8 mouse cellular contexts compared by ENCODE assay signal in the genomic region with DNA sequence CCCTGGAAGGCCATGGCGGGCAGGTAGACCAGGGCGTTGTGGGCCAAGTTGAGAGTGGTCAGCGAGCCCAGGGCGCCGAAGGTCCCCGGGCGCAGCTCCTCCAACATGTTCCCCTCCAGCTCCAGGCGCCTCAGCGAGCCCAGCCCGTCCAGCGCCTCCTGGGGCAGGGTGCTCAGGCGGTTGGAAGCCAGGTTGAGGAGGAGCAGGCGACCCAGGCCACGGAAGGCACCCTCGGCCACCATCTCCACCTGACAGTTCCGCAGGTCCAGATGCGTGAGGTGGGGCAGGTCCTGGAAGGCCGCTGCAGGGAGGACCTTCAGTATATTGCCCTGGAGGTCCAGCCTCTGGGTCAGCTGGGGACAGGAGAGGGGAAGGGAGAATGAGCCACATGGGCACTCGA. TPM values are rescaled to one million over a fixed set of nuclear protein-coding genes. Genes with fewer than 3 reads are reported as not detected.
DNase-seq lines count a peak whose midpoint lies in the region; ATAC-seq and TF ChIP-seq lines count a peak whose summit lies in the region.

No protein-coding gene starts in this region.

- H3K4me2 ChIP-seq in kidney, embryonic 14.5 days (replicated peaks; ENCODE audit: low read depth, low read length): peak overlapping the region; percentile 98
- peak overlapping the region; percentile 99 for H3K4me2 ChIP-seq in embryonic facial prominence, embryonic 12.5 days (replicated peaks)
- peak overlapping the region; percentile 85 for H3K4me2 ChIP-seq in hindbrain, postnatal 0 days (ENCODE audit: low read depth, low read length)
- peak overlapping the region; percentile 89 for H3K4me2 ChIP-seq in midbrain, embryonic 16.5 days (ENCODE audit: low read length)

- H3K4me3 ChIP-seq in kidney, embryonic 14.5 days (ENCODE audit: low read length): peak overlapping the region; percentile 59
- H3K4me3 ChIP-seq in embryonic facial prominence, embryonic 12.5 days: peak overlapping the region; percentile 61
- H3K4me3 ChIP-seq in hindbrain, postnatal 0 days (ENCODE audit: low read length): peak overlapping the region; percentile 54
- H3K4me3 ChIP-seq in midbrain, embryonic 16.5 days (ENCODE audit: low read depth, low read length): peak overlapping the region; percentile 66

- no peak overlapping the region for H3K27ac ChIP-seq in kidney, embryonic 14.5 days (ENCODE audit: low read depth, low read length)
- H3K27ac ChIP-seq in embryonic facial prominence, embryonic 12.5 days: no peak overlapping the region
- H3K27ac ChIP-seq in hindbrain, postnatal 0 days: peak overlapping the region; percentile 73; the same call in 1 of the 2 replicates
- H3K27ac ChIP-seq in midbrain, embryonic 16.5 days (ENCODE audit: low read length): peak overlapping the region; percentile 75

- no peaks in the 10 kb centered on the region for H3K36me3 ChIP-seq in kidney, embryonic 14.5 days (ENCODE audit: control insufficient read depth, insufficient read depth, low read length)
- H3K36me3 ChIP-seq in embryonic facial prominence, embryonic 12.5 days: no peaks in the 10 kb centered on the region
- H3K36me3 ChIP-seq in hindbrain, postnatal 0 days (ENCODE audit: insufficient read depth, low read length): no peaks in the 10 kb centered on the region
- H3K36me3 ChIP-seq in midbrain, embryonic 16.5 days (ENCODE audit: control insufficient read depth, insufficient read depth, low read length): no peaks in the 10 kb centered on the region

- 0 out of 2 replicates have a peak, but pooled peaks cover 5% of the 10 kb centered on the region for H3K4me1 ChIP-seq in kidney, embryonic 14.5 days (ENCODE audit: control insufficient read depth, insufficient read depth, low read length)
- H3K4me1 ChIP-seq in embryonic facial prominence, embryonic 12.5 days: peaks cover 8% of the 10 kb centered on the region; the same call in 1 of the 2 replicates
- peaks cover 11% of the 10 kb centered on the region for H3K4me1 ChIP-seq in hindbrain, postnatal 0 days (ENCODE audit: insufficient read depth, low read length)
- H3K4me1 ChIP-seq in midbrain, embryonic 16.5 days (ENCODE audit: control insufficient read depth, insufficient read depth, low read length): peaks cover 13% of the 10 kb centered on the region; the same call in 1 of the 2 replicates

- WGBS in kidney, embryonic 14.5 days: 23% methylated on average over 19 of the region's 19 CpGs
- WGBS in embryonic facial prominence, embryonic 12.5 days: 21% methylated on average over 17 of the region's 19 CpGs
- 30% methylated on average over 15 of the region's 19 CpGs for WGBS in hindbrain, postnatal 0 days
- 19% methylated on average over 19 of the region's 19 CpGs for WGBS in midbrain, embryonic 16.5 days

- no peaks in the 10 kb centered on the region for H3K9me3 ChIP-seq in kidney, embryonic 14.5 days (ENCODE audit: control insufficient read depth, low read length)
- no peaks in the 10 kb centered on the region for H3K9me3 ChIP-seq in embryonic facial prominence, embryonic 12.5 days
- no peaks in the 10 kb centered on the region for H3K9me3 ChIP-seq in hindbrain, postnatal 0 days (ENCODE audit: low read length)
- no peaks in the 10 kb centered on the region for H3K9me3 ChIP-seq in midbrain, embryonic 16.5 days (replicated peaks; ENCODE audit: control insufficient read depth, low read length, poor library complexity, severe bottlenecking)

- no peak for DNase-seq in kidney, adult 8-10 months
- no peak for DNase-seq in hindbrain, postnatal 0 days (ENCODE audit: low spot score)
- no peak for DNase-seq in adrenal gland, postnatal 14 days
- DNase-seq in layer of hippocampus, adult 9-11 months: no peak
- DNase-seq in natural killer cell, adult 2 months (ENCODE audit: low spot score in 2 of 2): no peak

- no peak for TF ChIP-seq CTCF in hindbrain, postnatal 0 days (IDR thresholded peaks at IDR 0.05; ENCODE audit: low read depth)

- peaks cover 33% of the 10 kb centered on the region for H3K27me3 ChIP-seq in kidney, embryonic 14.5 days (ENCODE audit: control insufficient read depth, insufficient read depth, low read length)
- peaks cover 52% of the 10 kb centered on the region for H3K27me3 ChIP-seq in embryonic facial prominence, embryonic 12.5 days
- no peaks in the 10 kb centered on the region for H3K27me3 ChIP-seq in hindbrain, postnatal 0 days (ENCODE audit: insufficient read depth, low read length)
- H3K27me3 ChIP-seq in midbrain, embryonic 16.5 days (ENCODE audit: control insufficient read depth, insufficient read depth, low read depth, low read length): peaks cover 13% of the 10 kb centered on the region

- ATAC-seq in kidney, embryonic 14.5 days (ENCODE audit: low FRiP score, low TSS enrichment): no peak
- 0 out of 2 replicates have a peak, but pooled peaks have one; percentile 1 for ATAC-seq in embryonic facial prominence, embryonic 12.5 days (ENCODE audit: insufficient number of reproducible peaks, insufficient read depth, low FRiP score, low TSS enrichment)
- ATAC-seq in hindbrain, postnatal 0 days: no peak
- no peak for ATAC-seq in midbrain, embryonic 16.5 days

- H3K9ac ChIP-seq in kidney, embryonic 14.5 days (ENCODE audit: low read depth, low read length): peak overlapping the region; percentile 78
- H3K9ac ChIP-seq in embryonic facial prominence, embryonic 12.5 days: peak overlapping the region; percentile 67
- H3K9ac ChIP-seq in hindbrain, postnatal 0 days (replicated peaks; ENCODE audit: low read length): peak overlapping the region; percentile 85
- peak overlapping the region; percentile 80 for H3K9ac ChIP-seq in midbrain, embryonic 16.5 days (ENCODE audit: low read depth, low read length)

RNA-seq across cellular contexts. Expression of gene Chadl, which starts 2.2 kb away (rescaled TPM):
- 5.0 and 5.3 TPM in 2 replicates for polyA plus RNA-seq in kidney, embryonic 14.5 days (2014; fragmentation: Nextera tagmentation; extraction: Ambion mirVana)
- polyA plus RNA-seq in embryonic facial prominence, embryonic 12.5 days (2016; fragmentation: Nextera tagmentation; extraction: Ambion mirVana): 7.6 and 8.5 TPM in 2 replicates
- total RNA-seq in hindbrain, postnatal 0 days (2014; rRNA removed): 43.1 and 64.4 TPM in 2 replicates
- 45.1 and 45.6 TPM in 2 replicates for polyA plus RNA-seq in hindbrain, postnatal 0 days (2015; fragmentation: Nextera tagmentation; extraction: Ambion mirVana)
- polyA plus RNA-seq in midbrain, embryonic 16.5 days (2015; fragmentation: Nextera tagmentation; extraction: Ambion mirVana): 41.4 and 42.5 TPM in 2 replicates
- 5.2 TPM in 2 replicates for total RNA-seq in adrenal gland, postnatal 14 days (2021)

RNA-seq across cellular contexts. Expression of gene L3mbtl2, which starts 31.2 kb away (rescaled TPM):
- polyA plus RNA-seq in kidney, embryonic 14.5 days (2014; fragmentation: Nextera tagmentation; extraction: Ambion mirVana): 16.0 and 26.0 TPM in 2 replicates
- 24.5 and 27.7 TPM in 2 replicates for polyA plus RNA-seq in embryonic facial prominence, embryonic 12.5 days (2016; fragmentation: Nextera tagmentation; extraction: Ambion mirVana)
- 29.9 and 31.4 TPM in 2 replicates for total RNA-seq in hindbrain, postnatal 0 days (2014; rRNA removed)
- polyA plus RNA-seq in hindbrain, postnatal 0 days (2015; fragmentation: Nextera tagmentation; extraction: Ambion mirVana): 27.1 and 27.6 TPM in 2 replicates
- 31.9 and 32.8 TPM in 2 replicates for polyA plus RNA-seq in midbrain, embryonic 16.5 days (2015; fragmentation: Nextera tagmentation; extraction: Ambion mirVana)
- total RNA-seq in adrenal gland, postnatal 14 days (2021): 18.1 and 20.8 TPM in 2 replicates

RNA-seq across cellular contexts. Expression of gene Zc3h7b, which starts 50.0 kb away (rescaled TPM):
- polyA plus RNA-seq in kidney, embryonic 14.5 days (2014; fragmentation: Nextera tagmentation; extraction: Ambion mirVana): 46.3 and 60.5 TPM in 2 replicates
- 36.4 and 41.1 TPM in 2 replicates for polyA plus RNA-seq in embryonic facial prominence, embryonic 12.5 days (2016; fragmentation: Nextera tagmentation; extraction: Ambion mirVana)
- total RNA-seq in hindbrain, postnatal 0 days (2014; rRNA removed): 136 and 148 TPM in 2 replicates
- polyA plus RNA-seq in hindbrain, postnatal 0 days (2015; fragmentation: Nextera tagmentation; extraction: Ambion mirVana): 31.4 and 34.5 TPM in 2 replicates
- polyA plus RNA-seq in midbrain, embryonic 16.5 days (2015; fragmentation: Nextera tagmentation; extraction: Ambion mirVana): 53.1 and 54.2 TPM in 2 replicates
- 73.8 and 81.9 TPM in 2 replicates for total RNA-seq in adrenal gland, postnatal 14 days (2021)

RNA-seq across cellular contexts. Expression of gene Rangap1, which starts 50.4 kb away (rescaled TPM):
- polyA plus RNA-seq in kidney, embryonic 14.5 days (2014; fragmentation: Nextera tagmentation; extraction: Ambion mirVana): 85.0 and 100.0 TPM in 2 replicates
- polyA plus RNA-seq in embryonic facial prominence, embryonic 12.5 days (2016; fragmentation: Nextera tagmentation; extraction: Ambion mirVana): 121 and 123 TPM in 2 replicates
- total RNA-seq in hindbrain, postnatal 0 days (2014; rRNA removed): 147 and 151 TPM in 2 replicates
- polyA plus RNA-seq in hindbrain, postnatal 0 days (2015; fragmentation: Nextera tagmentation; extraction: Ambion mirVana): 124 and 128 TPM in 2 replicates
- polyA plus RNA-seq in midbrain, embryonic 16.5 days (2015; fragmentation: Nextera tagmentation; extraction: Ambion mirVana): 157 and 161 TPM in 2 replicates
- total RNA-seq in adrenal gland, postnatal 14 days (2021): 61.7 and 61.8 TPM in 2 replicates

Comparison
In these comparisons a context has a peak if more than half of its experiments do, and no peak if none do; other contexts are left out.
1. H3K27ac ChIP-seq: peak in hindbrain, postnatal 0 days (single experiment) and midbrain, embryonic 16.5 days (single experiment); none in kidney, embryonic 14.5 days (single experiment) and embryonic facial prominence, embryonic 12.5 days (single experiment).
2. Peak in every context shown above with its lines, with median percentiles within 50 percentile points of each other: H3K4me2 ChIP-seq, H3K4me3 ChIP-seq and H3K9ac ChIP-seq.